Comparison of ENCODE assay signal across 8 mouse cellular contexts in genomic region chr4:150568318-150569134, GRCm38 (mm10).
DNase-seq lines count a peak whose midpoint lies in the region; ATAC-seq and TF ChIP-seq lines count a peak whose summit lies in the region.

No protein-coding gene starts in this region.

- WGBS in embryonic facial prominence, embryonic 11.5 days: 33% methylated on average over 9 of the region's 9 CpGs
- WGBS in hindbrain, postnatal 0 days: 30% methylated on average over 9 of the region's 9 CpGs
- WGBS in liver, embryonic 15.5 days (ENCODE audit: insufficient replicate concordance): 26% methylated on average over 9 of the region's 9 CpGs

- H3K4me2 ChIP-seq in embryonic facial prominence, embryonic 11.5 days (ENCODE audit: low read depth, low read length): peak overlapping the region; percentile 80
- peak overlapping the region; percentile 91 for H3K4me2 ChIP-seq in hindbrain, postnatal 0 days (ENCODE audit: low read depth, low read length)
- peak overlapping the region; percentile 94 for H3K4me2 ChIP-seq in liver, embryonic 15.5 days

- no peak for DNase-seq in frontal cortex, postnatal 10 days (ENCODE audit: low spot score in 2 of 2)
- DNase-seq in embryonic facial prominence, embryonic 11.5 days (ENCODE audit: low spot score): no peak
- DNase-seq in hindbrain, postnatal 0 days (ENCODE audit: low spot score): no peak
- no peak for DNase-seq in cerebellum, postnatal 14 days
- no peak for DNase-seq in urinary bladder, postnatal 4 days (ENCODE audit: low spot score in 2 of 2)

- ATAC-seq in frontal cortex, adult (ENCODE audit: low TSS enrichment): peak; percentile 2; the same call in 1 of the 2 replicates
- ATAC-seq in embryonic facial prominence, embryonic 11.5 days (replicated peaks; ENCODE audit: insufficient number of reproducible peaks, low FRiP score, low TSS enrichment, low read depth): no peak
- no peak for ATAC-seq in hindbrain, postnatal 0 days
- ATAC-seq in liver, embryonic 15.5 days (ENCODE audit: insufficient read depth): peak; percentile 5; the same call in 1 of the 2 replicates
- ATAC-seq in neutrophil, adult 5-6 weeks (ENCODE audit: extremely low read depth, insufficient number of reproducible peaks, low FRiP score, poor library complexity, severe bottlenecking): peak; percentile 70

- H3K4me3 ChIP-seq in embryonic facial prominence, embryonic 11.5 days (ENCODE audit: low read depth, low read length): peak overlapping the region; percentile 62
- peak overlapping the region; percentile 95 for H3K4me3 ChIP-seq in hindbrain, postnatal 0 days (ENCODE audit: low read length)
- peak overlapping the region; percentile 95 for H3K4me3 ChIP-seq in liver, embryonic 15.5 days (replicated peaks)

- peak overlapping the region; percentile 74 for H3K9ac ChIP-seq in embryonic facial prominence, embryonic 11.5 days (replicated peaks; ENCODE audit: low read length)
- H3K9ac ChIP-seq in hindbrain, postnatal 0 days (replicated peaks; ENCODE audit: low read length): peak overlapping the region; percentile 85
- peak overlapping the region; percentile 98 for H3K9ac ChIP-seq in liver, embryonic 15.5 days

- H3K36me3 ChIP-seq in embryonic facial prominence, embryonic 11.5 days (replicated peaks; ENCODE audit: control insufficient read depth, insufficient read depth, low read depth, low read length): no peaks in the 10 kb centered on the region
- H3K36me3 ChIP-seq in hindbrain, postnatal 0 days (ENCODE audit: insufficient read depth, low read length): no peaks in the 10 kb centered on the region
- H3K36me3 ChIP-seq in liver, embryonic 15.5 days (replicated peaks): 0 out of 2 replicates have a peak, but pooled peaks cover under 1% of the 10 kb centered on the region

- H3K27ac ChIP-seq in embryonic facial prominence, embryonic 11.5 days (replicated peaks; ENCODE audit: low read depth, low read length): peak overlapping the region; percentile 63
- peak overlapping the region; percentile 95 for H3K27ac ChIP-seq in hindbrain, postnatal 0 days
- H3K27ac ChIP-seq in liver, embryonic 15.5 days (replicated peaks): peak overlapping the region; percentile 91

- no peak for TF ChIP-seq CTCF in hindbrain, postnatal 0 days (IDR thresholded peaks at IDR 0.05; ENCODE audit: low read depth)

- no peaks in the 10 kb centered on the region for H3K9me3 ChIP-seq in embryonic facial prominence, embryonic 11.5 days (replicated peaks; ENCODE audit: control insufficient read depth, low read length)
- H3K9me3 ChIP-seq in hindbrain, postnatal 0 days (ENCODE audit: low read length): no peaks in the 10 kb centered on the region
- no peaks in the 10 kb centered on the region for H3K9me3 ChIP-seq in liver, embryonic 15.5 days (replicated peaks)

- H3K27me3 ChIP-seq in embryonic facial prominence, embryonic 11.5 days (ENCODE audit: control insufficient read depth, insufficient read depth, low read length): no peaks in the 10 kb centered on the region
- no peaks in the 10 kb centered on the region for H3K27me3 ChIP-seq in hindbrain, postnatal 0 days (ENCODE audit: insufficient read depth, low read length)
- no peaks in the 10 kb centered on the region for H3K27me3 ChIP-seq in liver, embryonic 15.5 days

- H3K4me1 ChIP-seq in embryonic facial prominence, embryonic 11.5 days (ENCODE audit: control insufficient read depth, insufficient read depth, low read length): peaks cover 6% of the 10 kb centered on the region; the same call in 1 of the 2 replicates
- H3K4me1 ChIP-seq in hindbrain, postnatal 0 days (ENCODE audit: insufficient read depth, low read length): peaks cover 20% of the 10 kb centered on the region; the same call in 1 of the 2 replicates
- H3K4me1 ChIP-seq in liver, embryonic 15.5 days (replicated peaks): peaks cover 77% of the 10 kb centered on the region

Comparison
In these comparisons a context has a peak if more than half of its experiments do, and no peak if none do; other contexts are left out.
1. ATAC-seq: peak in frontal cortex, adult (single experiment), liver, embryonic 15.5 days (single experiment) and neutrophil, adult 5-6 weeks (single experiment); none in embryonic facial prominence, embryonic 11.5 days (single experiment) and hindbrain, postnatal 0 days (single experiment).
2. Peak in every context shown above with its lines, with median percentiles within 50 percentile points of each other: H3K27ac ChIP-seq, H3K4me2 ChIP-seq, H3K4me3 ChIP-seq and H3K9ac ChIP-seq.